Mouse (Mus musculus) embryonic facial prominence, embryonic 11.5 days (tissue): ENCODE data around the gene Tfb2m. TPM values are rescaled to one million over a fixed set of nuclear protein-coding genes. Genes with fewer than 3 reads are reported as not detected.
A peak's percentile ranks its signal among the peaks of the same experiment; 100 is the strongest.
"Not testable (repeated sequence)": the region's sequence is repeated elsewhere in the genome, so short reads cannot be mapped to it uniquely, and the experiment has no call there.

Experiments used
- ATAC-seq: fragments of 200-750 bp; cut with Nextera tagmentation; replicated peaks from 2 replicates; pipeline ENCODE4 v1.8.0; 2017; ENCODE audit warnings: low read depth; ENCODE audit not compliant: insufficient number of reproducible peaks, low FRiP score, low TSS enrichment
- DNase-seq: peaks from one replicate; pipeline ENCODE4 v3.0.0-alpha.2; 2015; ENCODE audit warnings: low spot score
- H3K27ac ChIP-seq: fragments of 300-500 bp; sonication (generic); replicated peaks from 2 replicates; pipeline ENCODE4 v1.5.1; 2014; ENCODE audit warnings: mild to moderate bottlenecking, low read depth, low read length, control low read depth
- H3K27me3 ChIP-seq: fragments of 300-500 bp; sonication (generic); 2 replicates; pipeline ENCODE4 v1.6.1; 2014; ENCODE audit warnings: mild to moderate bottlenecking, low read length, moderate library complexity, mixed read lengths; ENCODE audit not compliant: control insufficient read depth, insufficient read depth
- H3K36me3 ChIP-seq: fragments of 300-500 bp; sonication (generic); replicated peaks from 2 replicates; pipeline ENCODE4 v1.6.1; 2014; ENCODE audit warnings: low read depth, mild to moderate bottlenecking, low read length, moderate library complexity, mixed read lengths; ENCODE audit not compliant: control insufficient read depth, insufficient read depth
- H3K4me1 ChIP-seq: fragments of 300-500 bp; sonication (generic); 2 replicates; pipeline ENCODE4 v1.6.1; 2014; ENCODE audit warnings: low read length, mixed read lengths; ENCODE audit not compliant: control insufficient read depth, insufficient read depth
- H3K4me2 ChIP-seq: fragments of 300-500 bp; sonication (generic); 2 replicates; pipeline ENCODE4 v1.6.1; 2014; ENCODE audit warnings: low read depth, mild to moderate bottlenecking, control low read depth, low read length, moderate library complexity
- H3K4me3 ChIP-seq: fragments of 300-500 bp; sonication (generic); 2 replicates; pipeline ENCODE4 v1.5.1; 2014; ENCODE audit warnings: low read depth, low read length, control low read depth
- H3K9ac ChIP-seq: fragments of 300-500 bp; sonication (generic); replicated peaks from 2 replicates; pipeline ENCODE4 v1.6.1; 2014; ENCODE audit warnings: mild to moderate bottlenecking, control low read depth, low read length
- H3K9me3 ChIP-seq: fragments of 300-500 bp; sonication (generic); replicated peaks from 2 replicates; pipeline ENCODE4 v1.6.1; 2016; ENCODE audit warnings: mild to moderate bottlenecking, low read length, inconsistent platforms, mixed read lengths; ENCODE audit not compliant: control insufficient read depth
- WGBS: fragments of 180-500 bp; shearing (Covaris S2); extraction: QIAGEN DNeasy Blood & Tissue Kit; methylation state at CpG from one replicate; pipeline ENCODE4 v1.1.7; 2014; 5-methylcytosine and 5-hydroxymethylcytosine counted together
- polyA plus RNA-seq: library from polyadenylated mRNA; unstranded; fragments of >200 nt; fragmentation: Nextera tagmentation; extraction: Ambion mirVana; gene quantifications from 2 replicates; pipeline ENCODE4 v1.2.1, GENCODE M21; 2014

Tfb2m gene
- 29.7 and 38.5 TPM in 2 replicates for polyA plus RNA-seq

DNA sequence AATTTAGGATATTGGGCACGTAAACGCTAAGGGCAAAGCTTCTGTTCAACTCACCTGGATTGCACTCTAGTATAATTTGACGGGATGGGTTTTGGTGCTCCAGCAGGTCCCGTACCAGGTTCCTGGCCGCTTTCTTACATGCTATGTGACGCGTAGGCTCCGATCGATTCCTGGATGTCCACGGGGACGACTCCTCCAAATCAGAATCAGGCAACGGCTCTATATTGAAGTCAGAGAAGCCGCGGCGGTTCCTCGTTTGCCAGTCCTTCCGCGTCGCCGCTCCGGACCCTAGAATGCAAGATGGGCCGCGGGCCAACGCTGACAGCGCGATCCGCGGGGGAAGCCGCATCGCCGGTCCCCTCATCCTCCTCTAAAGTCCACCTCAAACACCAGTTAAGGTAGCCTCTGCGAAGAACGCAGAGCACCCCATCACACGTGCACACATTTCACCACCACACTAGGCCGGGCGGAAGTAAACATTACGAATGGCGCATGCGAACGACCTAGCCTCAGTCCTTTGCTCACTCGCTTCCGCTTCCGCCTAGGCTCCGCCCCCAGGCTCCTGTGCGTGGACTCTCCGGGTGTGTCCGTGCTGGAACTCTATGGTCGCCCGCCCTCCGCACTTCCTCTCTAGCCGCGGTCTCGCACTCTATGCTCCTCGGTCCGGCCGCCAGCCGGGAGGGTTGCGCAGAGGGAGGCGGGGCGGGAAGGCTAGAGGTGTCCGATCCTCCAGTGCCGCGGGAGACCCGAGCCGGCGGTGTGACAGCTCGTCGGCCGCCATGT lies at the start of gene Tfb2m, which contains the start of gene Cnst:
TSS of gene Tfb2m (minus strand) at position 500 of the 783 bp plus-strand sequence.
TSS of gene Cnst (plus strand) at position 603 of the 783 bp plus-strand sequence.
- H3K4me1 ChIP-seq, H3K9me3 ChIP-seq, H3K27me3 ChIP-seq, H3K36me3 ChIP-seq: not testable (repeated sequence)
- H3K4me3 ChIP-seq = peak within 1 kb of the TSS; percentile 73
- under 1% methylated on average over 69 of the region's 69 CpGs for WGBS
- peak; percentile 99 for ATAC-seq
- peak within 1 kb of the TSS; percentile 73 for H3K9ac ChIP-seq
- peak; percentile 99 for DNase-seq
- peak within 1 kb of the TSS; percentile 62 for H3K4me2 ChIP-seq
- peak within 1 kb of the TSS; percentile 85 for H3K27ac ChIP-seq

DNA sequence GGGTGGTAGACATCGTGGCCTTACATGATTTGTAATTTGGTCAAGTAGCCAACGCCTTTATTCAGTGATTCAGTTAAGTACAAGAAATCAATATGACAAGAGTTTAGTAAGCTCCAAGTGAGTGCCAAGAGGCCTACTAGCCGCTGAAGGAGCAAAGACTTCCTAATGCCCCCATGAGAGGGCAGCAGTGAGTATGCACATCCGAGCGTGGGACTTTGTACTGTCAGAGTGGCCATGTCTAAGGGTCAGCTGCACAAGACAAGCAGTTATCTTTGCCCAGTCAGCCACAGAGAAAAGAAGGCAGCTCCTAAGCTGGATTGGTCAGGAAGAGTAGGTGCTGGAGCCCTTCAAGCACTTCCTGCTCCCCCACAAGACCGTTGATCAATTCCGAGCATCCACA lies 46.9 kb upstream of the Tfb2m start:
- Histone ChIP-seq H3K36me3 (no peaks in the 10 kb centered on the region), H3K4me3 (no peak overlapping the region), H3K9ac (no peak overlapping the region), H3K27me3 (no peaks in the 10 kb centered on the region), H3K27ac (no peak overlapping the region), H3K9me3 (no peaks in the 10 kb centered on the region), H3K4me2 (no peak overlapping the region), H3K4me1 (no peaks in the 10 kb centered on the region; the same call in 1 of the 2 replicates)
- WGBS = 74% methylated on average over 7 of the region's 7 CpGs
- ATAC-seq (no peak), DNase-seq (no peak)

DNA sequence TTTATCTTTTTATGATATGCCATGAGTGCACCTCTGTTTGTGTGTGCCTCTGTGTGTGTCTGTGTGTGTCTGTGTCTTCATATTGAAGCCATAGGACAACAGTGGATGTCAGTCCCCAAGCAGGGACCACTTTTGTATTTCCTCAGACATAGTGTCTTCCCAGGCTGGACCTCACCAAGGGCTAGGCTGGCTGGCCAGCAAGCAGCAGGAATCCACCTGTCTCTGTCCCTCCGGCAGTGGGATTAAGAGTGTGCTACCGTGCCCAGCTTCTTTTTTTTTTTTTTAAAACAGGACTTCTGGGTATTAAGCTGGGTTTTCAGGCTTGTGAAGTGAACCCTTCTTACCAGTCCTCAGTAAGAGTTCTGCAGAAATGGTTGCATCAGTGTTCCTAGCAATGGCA lies 46.1 kb upstream of the Tfb2m start:
- Histone ChIP-seq H3K4me2 (no peak overlapping the region), H3K36me3 (no peaks in the 10 kb centered on the region), H3K9me3 (no peaks in the 10 kb centered on the region), H3K9ac (no peak overlapping the region), H3K4me1 (no peaks in the 10 kb centered on the region; the same call in 1 of the 2 replicates), H3K4me3 (no peak overlapping the region), H3K27ac (no peak overlapping the region), H3K27me3 (no peaks in the 10 kb centered on the region)
- 75% methylated on average over 2 of the region's 2 CpGs for WGBS
- DNase-seq (no peak), ATAC-seq (no peak)

DNA sequence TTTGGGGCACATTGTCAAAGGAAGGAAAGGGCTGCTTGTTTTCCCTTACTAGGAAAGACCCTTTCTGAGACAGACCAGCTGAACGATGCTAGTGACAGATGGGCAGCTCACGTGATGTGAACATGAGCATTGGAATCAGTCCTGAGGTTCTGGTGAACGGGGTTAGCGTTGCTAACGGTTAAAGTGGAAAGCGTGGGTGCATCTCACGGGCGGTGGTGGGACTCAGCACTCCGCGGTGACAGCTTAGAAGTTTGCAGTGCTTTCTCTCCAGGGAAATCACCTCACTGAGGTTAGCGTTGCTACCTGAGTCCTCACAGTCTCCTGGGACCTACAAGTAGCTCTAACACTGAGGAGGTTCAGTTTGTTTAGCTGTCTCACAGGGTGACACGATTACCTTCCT lies 45.6 kb upstream of the Tfb2m start:
- Histone ChIP-seq H3K9me3 (no peaks in the 10 kb centered on the region), H3K4me1 (no peaks in the 10 kb centered on the region; the same call in 1 of the 2 replicates), H3K27ac (no peak overlapping the region), H3K27me3 (no peaks in the 10 kb centered on the region), H3K4me3 (no peak overlapping the region), H3K36me3 (no peaks in the 10 kb centered on the region), H3K9ac (no peak overlapping the region), H3K4me2 (no peak overlapping the region)
- DNase-seq (no peak), ATAC-seq (no peak)
- WGBS = 79% methylated on average over 12 of the region's 12 CpGs

DNA sequence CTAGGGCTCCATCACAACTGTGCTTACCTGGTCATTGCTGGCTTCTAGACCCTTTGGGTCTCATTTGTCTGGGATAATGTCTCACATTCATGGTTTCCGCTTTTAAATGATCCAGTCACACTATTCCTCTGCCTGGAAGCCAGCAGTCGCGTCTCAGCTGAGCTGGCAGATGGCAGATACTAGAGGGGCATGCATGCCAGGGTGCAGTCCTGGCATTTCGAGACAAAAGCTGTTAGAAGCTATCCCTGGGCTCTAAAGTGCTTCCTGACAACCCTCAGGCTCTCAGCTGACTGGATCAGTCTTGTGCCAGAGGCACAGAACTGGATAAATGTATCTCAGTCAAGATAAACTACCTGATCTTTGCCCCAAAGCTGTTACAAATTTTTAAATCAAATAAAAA lies 42.2 kb upstream of the Tfb2m start:
- H3K9me3 ChIP-seq = no peaks in the 10 kb centered on the region
- H3K36me3 ChIP-seq = no peaks in the 10 kb centered on the region
- no peak overlapping the region for H3K4me3 ChIP-seq
- H3K4me2 ChIP-seq = no peak overlapping the region
- H3K27ac ChIP-seq = no peak overlapping the region
- no peak for DNase-seq
- H3K4me1 ChIP-seq = no peaks in the 10 kb centered on the region; the same call in 1 of the 2 replicates
- no peak overlapping the region for H3K9ac ChIP-seq
- WGBS = 73% methylated on average over 4 of the region's 4 CpGs
- H3K27me3 ChIP-seq = no peaks in the 10 kb centered on the region
- ATAC-seq = no peak

DNA sequence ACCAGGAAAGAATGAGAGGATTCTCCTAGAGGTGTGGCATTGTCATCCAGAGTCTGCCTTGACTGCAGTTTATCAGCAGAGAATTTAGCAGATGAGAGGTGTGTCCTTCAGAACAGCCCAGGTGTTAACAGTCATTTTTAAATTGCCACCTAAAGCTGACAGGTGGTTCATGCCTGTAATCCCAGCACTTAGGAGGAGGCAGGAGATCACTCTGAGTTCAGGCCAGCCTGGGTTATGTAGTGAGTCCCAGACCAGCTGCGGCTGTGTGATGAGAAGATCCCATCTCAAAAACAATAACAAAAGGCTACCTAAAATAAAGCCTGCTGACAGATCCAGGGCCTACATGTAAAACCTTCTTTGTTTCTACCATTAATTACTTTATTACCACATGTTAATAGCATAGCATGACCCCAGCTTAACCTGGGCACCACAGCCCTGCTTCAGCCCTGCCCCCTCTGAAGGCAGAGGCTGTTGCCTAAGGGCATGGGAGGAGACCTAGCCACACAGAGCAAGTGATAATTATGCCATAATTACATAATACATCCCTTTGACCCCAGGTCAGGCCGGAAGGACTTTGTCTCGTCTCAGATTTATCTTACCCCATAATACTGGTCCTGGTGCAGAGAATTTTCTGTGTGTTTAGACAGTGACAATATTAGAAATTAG lies 40.5 kb upstream of the Tfb2m start:
- ATAC-seq (no peak), DNase-seq (no peak)
- 24% methylated on average over 3 of the region's 3 CpGs for WGBS
- Histone ChIP-seq H3K27ac (no peak overlapping the region), H3K4me1 (no peaks in the 10 kb centered on the region; the same call in 1 of the 2 replicates), H3K27me3 (no peaks in the 10 kb centered on the region), H3K4me2 (no peak overlapping the region), H3K9me3 (no peaks in the 10 kb centered on the region), H3K36me3 (no peaks in the 10 kb centered on the region), H3K4me3 (no peak overlapping the region), H3K9ac (no peak overlapping the region)

DNA sequence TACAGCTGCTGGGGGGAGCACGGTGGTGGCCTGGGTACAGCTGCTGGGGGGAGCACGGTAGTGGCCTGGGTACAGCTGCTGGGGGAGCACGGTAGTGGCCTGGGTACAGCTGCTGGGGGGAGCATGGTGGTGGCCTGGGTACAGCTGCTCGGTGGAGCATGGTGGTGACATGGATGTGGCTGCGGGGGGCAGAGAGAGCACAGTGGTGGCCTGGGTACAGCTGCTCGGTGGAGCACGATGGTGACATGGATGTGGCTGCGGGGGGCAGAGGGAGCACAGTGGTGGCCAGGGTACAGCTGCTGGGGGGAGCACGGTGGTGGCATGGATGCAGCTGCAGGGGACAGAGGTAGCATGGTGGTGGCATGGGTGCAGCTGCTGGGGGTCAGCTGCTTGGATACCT lies 39.6 kb upstream of the Tfb2m start:
- Histone ChIP-seq H3K4me2 (no peak overlapping the region), H3K27me3 (no peaks in the 10 kb centered on the region), H3K4me3 (no peak overlapping the region), H3K9me3 (no peaks in the 10 kb centered on the region), H3K4me1 (no peaks in the 10 kb centered on the region; the same call in 1 of the 2 replicates), H3K36me3 (no peaks in the 10 kb centered on the region), H3K27ac (no peak overlapping the region), H3K9ac (no peak overlapping the region)
- ATAC-seq (no peak), DNase-seq (no peak)
- 77% methylated on average over 9 of the region's 9 CpGs for WGBS

DNA sequence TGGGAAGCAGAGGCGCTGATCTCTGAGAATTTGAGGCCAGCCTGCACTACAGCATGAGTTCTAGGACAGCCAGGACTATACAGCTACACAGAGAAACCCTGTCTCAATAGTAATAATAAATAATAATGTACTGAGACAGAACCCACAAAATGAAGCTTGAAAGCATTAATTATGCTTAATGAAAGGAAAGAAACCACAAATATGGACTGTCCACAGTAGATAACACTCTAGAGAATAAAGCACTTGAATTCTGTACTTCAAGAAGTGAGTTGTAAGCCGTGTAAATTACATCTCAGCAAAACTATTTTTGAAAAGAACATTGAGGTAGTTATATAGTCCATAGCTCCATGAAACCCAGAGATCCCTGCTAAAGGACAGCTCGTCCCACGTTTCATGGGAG lies 38.2 kb upstream of the Tfb2m start:
- no peak overlapping the region for H3K4me2 ChIP-seq
- no peaks in the 10 kb centered on the region for H3K9me3 ChIP-seq
- H3K27me3 ChIP-seq = no peaks in the 10 kb centered on the region
- no peaks in the 10 kb centered on the region for H3K36me3 ChIP-seq
- H3K4me3 ChIP-seq = no peak overlapping the region
- H3K4me1 ChIP-seq = no peaks in the 10 kb centered on the region; the same call in 1 of the 2 replicates
- no peak for DNase-seq
- H3K27ac ChIP-seq = no peak overlapping the region
- no peak for ATAC-seq
- 90% methylated on average over 4 of the region's 4 CpGs for WGBS
- no peak overlapping the region for H3K9ac ChIP-seq
